Mouse (Mus musculus): ENCODE data around the gene Zfp114. TPM values are rescaled to one million over a fixed set of nuclear protein-coding genes. Genes with fewer than 3 reads are reported as not detected.

Zfp114 gene
- total RNA-seq (2021) = 1 to 10 TPM; 4.4 to 4.6 TPM
- long read RNA-seq, partial matches to known transcripts = 0 of 4 reads
- long read RNA-seq, other reads (novel, unspliced or antisense) = 2 of 4 reads

DNA sequence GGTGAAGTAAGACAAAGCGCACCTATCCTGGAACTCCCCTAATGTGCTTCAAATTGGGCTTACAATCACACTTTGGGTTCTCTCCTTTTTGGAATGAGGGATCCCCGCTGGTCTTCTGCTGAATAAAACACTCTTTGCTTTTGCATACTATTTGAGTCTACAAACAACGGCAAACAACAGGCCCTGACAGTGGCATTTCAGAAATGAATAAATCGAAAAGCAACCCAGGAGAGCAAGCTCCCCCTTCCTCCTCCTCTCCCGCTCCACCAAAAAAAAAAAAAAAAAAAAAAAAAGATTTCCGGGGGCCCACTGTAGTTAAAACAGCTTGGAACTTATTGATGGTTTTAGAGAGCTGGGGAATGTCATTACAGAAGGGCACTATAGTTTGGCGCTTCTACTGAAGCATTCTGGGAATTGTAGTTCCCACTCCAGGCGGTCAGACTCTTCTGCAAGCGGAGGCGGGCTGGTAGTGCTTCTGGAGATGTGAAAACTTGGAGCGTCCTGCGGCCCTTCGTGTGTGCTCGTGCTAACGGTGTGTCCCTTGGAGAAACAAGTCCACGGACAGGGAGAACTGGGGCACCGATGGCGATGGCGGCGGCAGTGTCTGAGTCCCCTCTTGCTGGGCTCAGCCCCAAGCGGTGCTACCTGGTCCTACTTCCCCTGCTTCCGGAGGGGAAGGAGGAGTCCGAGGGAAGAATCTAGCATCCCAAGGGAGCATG, at the start of gene Zfp114:
Gene Zfp114 (plus strand): TSS at position 443 of the 719 bp plus-strand sequence.
- peak; percentile 83 to 86 for DNase-seq (ENCODE audit: low spot score in 2 of 2)

DNA sequence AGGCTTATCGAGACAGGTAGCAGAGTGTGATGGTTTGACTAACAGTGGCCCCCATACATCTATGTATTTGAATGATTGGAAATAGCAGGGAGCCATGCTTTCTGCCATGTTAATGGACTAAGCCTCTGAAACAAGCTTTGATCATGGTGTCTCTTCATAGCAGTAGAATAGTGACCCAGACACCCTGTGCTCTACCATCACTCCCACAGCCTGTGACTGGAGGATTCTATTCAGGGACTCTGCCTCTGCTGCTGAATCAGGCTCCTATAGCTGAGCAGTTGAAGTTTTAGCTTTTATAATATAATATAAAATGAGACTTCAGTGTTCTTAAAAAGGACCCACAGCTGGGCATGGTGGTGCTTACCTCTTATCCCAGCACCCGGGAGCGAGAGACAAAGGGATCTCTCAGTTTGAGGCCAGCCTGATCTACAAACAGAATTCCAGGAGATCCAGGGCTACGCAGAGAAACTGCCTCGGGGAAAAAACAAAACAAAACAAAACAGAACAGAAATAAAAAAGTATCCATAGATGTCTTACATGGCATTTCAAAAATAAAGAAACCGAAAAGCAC, 41.4 kb upstream of the Zfp114 start:
- DNase-seq (ENCODE audit: low spot score in 2 of 2) = peak; percentile 7 to 14

DNA sequence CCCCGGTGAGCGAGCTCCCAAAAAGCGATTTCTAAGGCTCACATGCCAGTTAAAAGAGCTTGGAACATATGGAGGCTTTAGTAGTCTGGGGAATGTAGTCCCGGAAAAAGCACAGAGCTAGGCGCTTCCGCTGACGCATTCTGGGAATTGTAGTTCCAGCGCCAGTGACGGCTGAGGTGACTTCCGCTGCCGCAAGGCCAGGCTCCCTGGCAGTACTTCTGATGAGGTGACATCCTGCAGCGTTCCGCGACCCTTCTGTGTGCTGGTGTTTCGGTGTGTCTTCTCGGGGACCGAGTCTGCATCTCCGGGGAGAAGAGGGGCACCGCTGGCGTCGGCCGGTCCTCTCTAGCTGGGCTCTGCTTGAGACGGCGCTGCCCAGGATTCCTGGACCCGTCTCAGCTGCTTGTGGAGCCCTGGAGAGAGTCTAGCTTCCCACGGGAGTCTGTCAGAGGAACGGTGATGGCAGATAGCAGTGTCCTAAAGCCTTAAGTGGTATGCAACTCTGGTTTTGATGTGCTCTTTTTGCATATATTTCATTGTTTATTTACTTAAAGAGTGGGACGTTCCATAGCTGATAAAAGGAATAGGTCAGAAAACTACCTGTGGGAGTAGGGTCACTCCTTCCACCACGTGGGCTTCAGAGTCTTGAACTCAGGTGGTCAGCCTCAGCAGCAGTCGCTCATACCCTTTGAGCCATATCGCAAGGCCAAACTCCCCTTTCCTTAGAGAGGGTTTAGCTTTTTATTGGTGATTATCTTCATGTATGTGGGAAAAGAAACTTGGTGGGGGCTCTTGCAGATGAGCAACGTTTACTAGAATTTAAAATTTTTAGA, 40.6 kb upstream of the Zfp114 start, which contains the start of gene Zfp235:
Gene Zfp235 (plus strand): TSS at position 174 of the 833 bp plus-strand sequence.
- peak; percentile 84 to 85 for DNase-seq (ENCODE audit: low spot score in 2 of 2)

DNA sequence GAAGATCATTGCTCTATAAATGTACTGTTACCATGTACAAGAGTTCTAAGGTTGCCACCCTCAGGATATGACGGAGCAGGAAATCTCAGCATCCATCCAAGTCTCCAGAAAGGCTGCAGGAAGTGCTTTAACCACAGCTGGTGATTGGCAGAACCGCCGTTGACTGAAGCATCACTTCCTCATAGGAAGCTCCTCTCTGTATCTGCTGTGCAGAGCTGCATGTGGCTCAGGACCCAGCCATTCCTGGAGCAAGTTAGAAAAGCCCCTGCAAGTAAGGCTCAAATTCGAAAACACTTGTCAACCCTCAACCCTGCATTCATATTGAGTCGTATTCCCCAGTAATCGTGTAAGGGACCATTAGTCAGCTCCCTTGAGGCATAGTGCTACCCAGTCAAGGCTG, 32.3 kb upstream of the Zfp114 start:
- DNase-seq (ENCODE audit: low spot score in 2 of 2) = peak in 1 of 2 experiments; percentile 1

DNA sequence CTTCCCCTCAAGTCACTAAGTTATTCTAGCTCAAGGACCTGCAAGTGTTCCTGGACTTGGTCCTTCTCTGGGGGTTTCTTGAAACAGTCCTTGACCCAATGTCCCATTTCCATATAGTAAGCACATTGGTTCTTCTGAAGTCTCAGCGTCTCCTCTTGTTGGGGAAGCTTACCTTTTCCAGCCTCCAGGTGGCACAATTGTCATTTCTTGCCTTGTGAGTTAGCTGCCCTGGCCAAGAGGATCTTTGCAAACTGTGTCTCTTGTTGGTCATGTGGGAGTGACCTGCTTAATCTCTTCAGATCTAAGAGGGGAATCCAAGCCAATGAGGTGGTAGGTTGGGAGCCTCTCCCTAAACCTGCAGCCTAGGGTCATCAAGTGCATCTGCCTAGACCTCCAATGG, 21.6 kb upstream of the Zfp114 start:
- no peak for DNase-seq (ENCODE audit: low spot score in 2 of 2)

DNA sequence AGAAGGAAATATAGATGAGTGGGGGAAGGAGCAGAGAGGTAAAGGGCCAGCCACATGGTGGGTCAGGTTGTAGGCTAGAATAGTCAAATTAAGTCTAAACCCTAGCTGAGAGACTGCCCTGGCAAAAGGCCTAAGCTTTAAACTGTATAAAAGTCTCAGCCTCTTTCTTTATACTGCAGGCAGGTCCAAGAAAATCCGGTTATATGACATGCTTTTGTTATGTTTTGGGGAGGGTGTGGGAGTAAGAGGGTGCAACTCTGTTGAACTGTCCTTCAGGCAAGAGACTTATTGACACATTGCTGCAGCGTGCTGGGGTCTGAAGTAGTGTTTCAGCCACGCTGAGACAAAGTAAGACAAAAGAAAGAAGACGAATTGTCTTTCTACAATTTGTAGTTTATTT, 2.7 kb upstream of the Zfp114 start:
- DNase-seq (ENCODE audit: low spot score in 2 of 2) = no peak

DNA sequence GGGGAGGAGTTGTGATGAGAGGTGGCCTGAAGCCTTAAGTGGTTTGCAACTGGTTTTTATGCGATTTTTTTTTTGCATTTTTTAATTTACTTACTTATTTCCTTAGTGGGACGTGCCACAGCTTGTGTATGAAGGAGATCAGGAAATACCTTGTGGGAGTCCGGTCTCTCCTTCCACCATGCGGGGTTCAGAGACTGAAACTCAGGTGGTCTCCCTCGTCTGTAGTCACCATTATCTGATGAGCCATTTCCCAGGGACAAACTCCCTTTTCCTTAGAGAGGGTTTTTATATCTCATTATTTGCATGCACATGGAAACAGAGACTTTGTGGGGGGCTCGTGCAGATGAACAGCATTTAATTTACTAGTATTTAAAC, 464 bp downstream of the Zfp114 start:
- DNase-seq (ENCODE audit: low spot score in 2 of 2) = no peak

DNA sequence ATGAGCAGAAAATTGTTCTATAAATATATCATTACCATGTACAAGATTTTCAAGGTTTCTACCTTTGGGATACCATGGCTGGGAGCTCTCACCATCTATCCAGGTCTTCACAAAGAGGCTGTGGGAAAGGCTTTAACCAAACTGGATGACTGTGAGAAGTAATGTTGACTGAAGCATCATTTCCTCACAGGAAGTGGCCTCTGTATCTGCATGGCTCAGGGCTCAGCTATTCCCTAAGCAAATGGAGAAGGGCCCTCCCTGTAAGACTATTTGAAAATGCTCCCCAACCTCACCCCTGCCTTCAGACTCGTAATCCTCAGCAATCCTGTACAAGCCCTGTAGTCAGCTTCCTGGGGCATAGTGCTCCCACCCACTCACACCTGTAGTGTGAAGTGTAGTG, 12.8 kb downstream of the Zfp114 start:
- DNase-seq (ENCODE audit: low spot score in 2 of 2) = no peak

DNA sequence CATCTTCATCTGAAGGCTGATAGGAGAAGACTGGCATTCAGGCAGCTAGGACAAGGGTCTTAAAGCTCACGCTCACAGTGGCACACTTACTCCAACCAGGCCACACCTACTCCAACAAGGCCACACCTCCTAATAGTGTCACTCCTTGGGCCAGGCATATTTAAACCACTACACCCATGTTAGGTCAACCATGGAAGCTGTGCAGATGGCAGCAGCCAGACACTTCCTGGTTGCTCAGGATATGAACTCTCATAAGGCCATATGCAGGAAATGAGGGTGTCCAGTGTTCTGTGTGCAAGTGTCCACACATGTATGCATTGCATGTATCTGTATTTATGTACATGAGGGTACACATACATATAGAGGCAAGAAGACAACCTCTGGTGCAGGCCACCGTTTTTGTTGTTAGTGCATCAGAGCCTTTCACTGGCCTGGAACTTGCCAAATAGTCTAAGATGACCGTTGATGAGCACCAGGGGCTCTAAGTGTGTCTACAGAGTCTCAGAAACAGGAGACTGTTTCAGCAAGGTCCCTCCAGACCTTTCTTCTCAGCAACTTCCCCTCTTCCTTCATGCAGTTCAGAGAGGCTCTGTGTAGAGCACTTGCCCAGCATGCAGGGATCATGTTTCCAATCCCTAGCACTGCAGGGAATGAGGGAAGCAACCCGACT, 14.2 kb downstream of the Zfp114 start:
- no peak for DNase-seq (ENCODE audit: low spot score in 2 of 2)

DNA sequence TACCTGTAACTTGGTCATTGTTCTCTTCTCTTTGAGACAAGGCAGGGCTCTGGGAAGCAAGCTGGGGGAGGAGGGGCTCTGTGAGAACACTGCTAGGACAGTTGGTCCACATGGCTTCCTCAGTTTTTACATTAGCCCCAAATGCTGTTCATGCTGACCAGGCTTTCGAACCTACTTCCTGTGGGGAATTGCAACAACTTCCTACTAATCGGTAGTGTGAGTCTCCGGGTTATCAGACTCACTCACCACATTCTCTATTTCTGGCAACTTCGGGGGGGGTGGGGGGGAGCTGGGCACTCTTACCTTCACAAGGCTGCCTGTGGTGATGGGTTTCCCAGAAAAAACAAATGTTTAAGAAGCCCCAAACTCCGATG, 14.7 kb downstream of the Zfp114 start:
- DNase-seq (ENCODE audit: low spot score in 2 of 2) = no peak

DNA sequence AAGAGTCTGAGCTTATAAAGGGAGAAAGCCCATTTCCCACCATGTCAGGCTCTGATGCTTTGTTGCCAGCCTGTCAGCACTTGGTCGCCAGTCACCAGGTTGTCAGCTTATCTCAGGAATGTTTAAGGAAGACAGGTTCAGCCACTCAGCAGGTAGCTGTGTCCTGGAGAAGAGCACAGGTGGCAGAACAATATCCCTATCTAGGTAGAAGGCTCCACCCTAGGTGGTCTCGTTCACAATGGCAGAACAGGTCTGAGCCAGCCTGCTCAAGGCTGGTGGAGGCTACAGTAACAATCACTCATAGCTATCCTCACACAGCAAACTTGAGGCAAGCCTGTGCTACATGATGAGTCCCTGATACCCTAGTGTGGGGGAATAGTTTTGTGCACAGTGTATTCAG, 16.5 kb downstream of the Zfp114 start:
- no peak for DNase-seq (ENCODE audit: low spot score in 2 of 2)

DNA sequence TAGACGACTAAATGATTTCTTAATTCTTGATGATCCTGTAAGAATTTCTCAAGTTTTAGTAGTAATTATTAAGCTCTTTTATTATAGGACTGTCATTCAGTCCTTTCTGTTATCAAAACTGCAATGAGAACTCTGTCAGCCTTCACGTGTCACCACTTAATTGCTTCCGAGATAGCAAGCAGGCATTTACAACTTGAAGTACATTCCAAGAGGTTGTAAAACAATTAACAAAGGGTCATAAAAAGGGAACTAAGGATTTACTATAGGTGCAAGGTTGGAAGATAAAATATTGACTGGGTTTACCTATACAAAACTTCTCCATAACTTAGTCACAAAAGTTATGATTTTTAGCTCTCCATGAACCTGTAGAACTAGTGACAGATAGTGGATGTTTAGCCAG, 18.3 kb downstream of the Zfp114 start:
- DNase-seq (ENCODE audit: low spot score in 2 of 2) = no peak

DNA sequence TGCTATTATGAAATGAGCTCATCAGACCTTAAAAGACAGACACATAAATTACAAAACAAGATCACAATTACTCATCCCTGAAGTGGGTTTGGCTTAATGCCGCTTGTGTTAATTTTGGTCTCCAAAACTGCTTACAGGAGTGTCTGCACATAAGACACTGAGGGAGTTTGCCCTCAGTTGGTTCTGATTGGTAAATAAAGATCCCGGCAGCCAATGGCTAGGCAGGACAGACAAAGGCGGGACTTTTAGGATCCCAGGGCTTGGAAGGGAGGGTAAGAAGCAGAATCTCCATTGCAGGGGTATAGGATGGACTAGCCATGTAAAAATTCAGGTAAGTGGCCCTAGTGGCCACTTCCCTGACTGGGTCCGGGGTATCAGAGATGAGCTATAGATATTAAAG, 22.1 kb downstream of the Zfp114 start:
- DNase-seq (ENCODE audit: low spot score in 2 of 2) = no peak

DNA sequence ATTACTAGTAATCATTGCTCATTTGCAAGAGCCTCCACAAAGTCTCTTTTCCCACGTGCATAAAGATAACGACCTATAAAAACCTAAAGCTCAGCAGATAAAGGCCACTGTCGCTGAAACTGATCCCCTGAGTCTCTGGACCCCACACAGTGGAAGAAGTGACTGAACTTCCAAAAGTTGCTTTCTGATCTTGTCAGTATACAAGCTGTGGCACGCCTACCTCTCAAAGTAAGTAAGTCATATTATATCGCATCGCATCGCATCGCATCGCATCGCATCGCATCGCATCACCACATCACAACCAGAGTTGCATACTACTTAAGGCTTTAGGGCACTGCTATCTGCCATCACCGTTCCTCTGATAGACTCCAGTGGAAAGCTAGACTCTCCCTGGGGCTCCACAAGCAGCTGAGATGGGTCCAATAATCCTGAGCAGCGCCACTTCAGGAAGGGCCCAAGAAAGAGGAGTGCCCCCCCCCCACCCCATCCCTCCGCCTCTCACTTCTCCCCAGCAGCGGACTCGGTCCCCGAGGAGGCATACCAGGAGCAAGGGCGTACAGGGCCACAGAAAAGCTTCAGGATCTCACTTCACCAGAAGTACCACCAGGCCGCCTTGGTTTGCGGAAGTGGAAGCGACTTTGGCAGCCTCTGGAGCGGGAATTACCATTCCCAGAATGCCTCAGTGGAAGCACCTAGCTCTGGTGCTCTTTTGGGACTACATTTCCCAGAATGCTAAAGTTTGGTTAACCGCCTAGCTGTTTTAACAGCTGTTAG, 32.8 kb downstream of the Zfp114 start:
- DNase-seq (ENCODE audit: low spot score in 2 of 2) = peak; percentile 64 to 71

DNA sequence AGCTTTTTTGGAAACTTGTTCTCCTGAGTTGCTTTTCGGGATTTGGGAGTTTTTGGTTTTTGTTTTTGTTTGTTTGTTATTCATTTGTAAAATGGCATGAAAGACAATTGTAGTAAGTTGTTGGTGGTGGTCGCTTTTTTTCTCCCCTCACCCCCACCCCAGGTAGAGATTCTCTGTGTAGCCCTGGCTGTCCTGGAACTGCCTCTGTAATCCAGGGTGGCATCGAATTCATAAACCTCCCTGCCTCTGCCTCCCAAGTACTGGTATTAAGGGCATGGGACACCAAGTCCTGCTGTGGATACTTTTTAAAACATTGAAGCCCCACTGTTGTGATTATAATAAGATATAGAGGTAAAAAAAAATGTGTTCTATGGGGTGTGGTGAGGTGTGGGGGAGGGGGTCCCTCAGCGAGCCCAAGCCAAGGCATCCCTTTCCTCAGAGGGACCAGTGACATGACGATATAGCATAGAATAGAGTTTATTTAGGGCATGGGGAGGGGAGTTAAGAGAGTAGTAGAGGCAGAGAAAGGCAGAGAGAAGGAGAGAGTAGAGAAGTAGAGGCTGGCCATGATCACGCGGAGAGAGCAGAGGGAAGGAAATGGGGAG, 33.5 kb downstream of the Zfp114 start:
- no peak for DNase-seq (ENCODE audit: low spot score in 2 of 2)

DNA sequence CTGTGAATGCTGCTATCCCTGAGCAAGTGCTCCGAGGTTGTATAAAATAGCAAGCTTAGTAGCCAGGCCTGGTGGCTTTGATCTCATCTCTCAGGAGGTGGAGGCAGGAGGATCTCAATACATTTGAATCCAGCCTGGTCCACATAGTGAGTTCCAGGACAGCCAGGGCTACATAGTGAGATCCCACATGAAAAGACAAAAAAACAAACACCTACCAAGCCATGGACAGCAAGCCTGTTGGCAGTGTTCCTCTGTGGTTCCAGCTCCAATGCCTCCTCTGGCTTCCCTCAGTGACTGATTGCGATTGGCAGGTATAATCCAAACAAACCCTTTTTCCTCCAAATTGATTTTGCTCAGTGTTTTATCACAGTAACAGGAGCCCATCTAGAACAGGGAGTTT, 35.4 kb downstream of the Zfp114 start:
- DNase-seq (ENCODE audit: low spot score in 2 of 2) = no peak

DNA sequence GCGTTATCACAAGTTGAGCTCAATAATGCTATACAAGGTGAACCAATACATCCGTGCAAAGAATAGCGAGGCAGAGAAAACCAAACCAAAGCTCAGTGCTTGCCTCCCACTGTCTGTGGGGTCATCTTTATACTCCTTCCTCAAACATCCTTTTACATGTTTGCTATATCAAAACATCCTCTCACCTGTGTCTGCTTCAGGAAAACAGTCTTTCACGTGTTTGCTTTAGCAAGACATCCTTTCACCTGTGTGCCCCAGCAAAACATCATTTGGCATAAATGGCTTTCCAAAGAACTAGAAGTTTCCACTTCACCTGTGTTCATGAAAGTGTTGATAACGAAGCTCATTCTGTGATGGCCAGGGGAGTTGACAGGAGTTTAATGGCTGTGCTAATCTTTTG, 36.5 kb downstream of the Zfp114 start, which contains the start of gene Zfp111:
Gene Zfp111 (minus strand): TSS at position 101 of the 400 bp plus-strand sequence.
- DNase-seq (ENCODE audit: low spot score in 2 of 2) = no peak
